Mouse (Mus musculus): ENCODE results near the gene D430042O09Rik.

The D430042O09Rik gene

GRCm38 (mm10) chr7:125878040-125878439 is 170.4 kb downstream of the D430042O09Rik start:
- WGBS: 79% methylated on average over 4 of the region's 4 CpGs

GRCm38 (mm10) chr7:125883232-125883631 is 175.5 kb downstream of the D430042O09Rik start:
- 97% methylated on average over 2 of the region's 2 CpGs for WGBS

GRCm38 (mm10) chr7:125886116-125886680 is 178.5 kb downstream of the D430042O09Rik start:
- 45% methylated on average over 4 of the region's 4 CpGs for WGBS

GRCm38 (mm10) chr7:125887124-125887523 is 179.4 kb downstream of the D430042O09Rik start:
- 77% methylated on average over 4 of the region's 4 CpGs for WGBS

GRCm38 (mm10) chr7:125887761-125888160 is 180.1 kb downstream of the D430042O09Rik start:
- 59% methylated on average over 5 of the region's 5 CpGs for WGBS

GRCm38 (mm10) chr7:125888373-125888772 is 180.7 kb downstream of the D430042O09Rik start:
- WGBS: 28% methylated on average over 12 of the region's 12 CpGs

GRCm38 (mm10) chr7:125893621-125894020 is 185.9 kb downstream of the D430042O09Rik start:
- WGBS: 94% methylated on average over 5 of the region's 5 CpGs

- 62% methylated on average over 4 of the region's 4 CpGs for whole genome bisulfite sequencing
These were observed 189.4 kb downstream of the D430042O09Rik start for GRCm38 (mm10) chr7:125897059-125897458.

- WGBS: 39% methylated on average over 7 of the region's 7 CpGs
These were observed 191.3 kb downstream of the D430042O09Rik start for GRCm38 (mm10) chr7:125899036-125899435.

GRCm38 (mm10) chr7:125899916-125900315 is 192.2 kb downstream of the D430042O09Rik start:
- 43% methylated on average over 2 of the region's 2 CpGs for WGBS

GRCm38 (mm10) chr7:125900386-125901161 is 192.9 kb downstream of the D430042O09Rik start:
- WGBS: 35% methylated on average over 13 of the region's 13 CpGs

- WGBS: 76% methylated on average over 5 of the region's 5 CpGs
These were observed 213.1 kb downstream of the D430042O09Rik start for GRCm38 (mm10) chr7:125920801-125921200.

- 88% methylated on average over 5 of the region's 5 CpGs for WGBS
These were observed 216.4 kb downstream of the D430042O09Rik start for GRCm38 (mm10) chr7:125924044-125924443.
